Mouse (Mus musculus) small intestine, adult 2 months (tissue): Measurements from ENCODE around the gene Pik3r2.

Experiments
- CTCF ChIP-seq: fragments of 200-500 bp; IDR thresholded peaks from 2 replicates; pipeline ENCODE4 v1.5.1; 2012; ENCODE audit warnings: low read depth, mild to moderate bottlenecking, control low read depth, inconsistent platforms, low read length, moderate library complexity, mixed read lengths; ENCODE audit not compliant: insufficient replicate concordance, insufficient read length; ENCODE audit errors: extremely low read depth
- POLR2A ChIP-seq: fragments of 200-500 bp; IDR thresholded peaks from 2 replicates; pipeline ENCODE4 v1.6.1; 2012; ENCODE audit warnings: low read depth, mild to moderate bottlenecking, control low read depth, inconsistent platforms, low read length, moderate library complexity

DNA sequence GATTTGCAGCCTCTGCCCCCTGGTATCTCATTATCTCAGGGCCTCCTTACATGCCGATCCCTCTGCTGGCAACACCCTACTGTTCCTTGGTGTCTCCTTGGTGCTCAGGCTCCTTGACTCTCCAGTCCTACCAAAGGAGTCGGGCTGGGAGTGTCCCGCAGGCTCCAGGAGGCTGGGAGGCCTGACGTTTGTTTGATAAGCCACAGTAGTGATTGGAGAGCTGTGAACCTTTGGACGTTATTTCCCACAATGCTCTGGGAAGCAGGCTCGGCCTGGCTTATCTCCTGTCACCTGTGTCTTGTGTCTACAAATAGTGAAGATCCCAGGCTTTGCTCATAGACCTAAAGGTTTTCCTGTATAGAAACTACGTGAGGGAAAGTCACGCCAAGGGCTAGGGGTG lies 12.5 kb downstream of the Pik3r2 start:
- TF ChIP-seq CTCF: no peak
- TF ChIP-seq POLR2A: peak; percentile 48; the same call in 1 of the 2 replicates
